Mouse (Mus musculus) left cerebral cortex, postnatal 14 days (tissue): ENCODE data around the gene Zfpl1. TPM values are rescaled to one million over a fixed set of nuclear protein-coding genes. Genes with fewer than 3 reads are reported as not detected.

Experiments used
- DNase-seq, 2 experiments: peaks; one replicate each; pipeline ENCODE4 v3.0.0; 2021 to 2022; ENCODE audit warnings: low spot score in 2 of 2, mixed read lengths in 1 of 2
- intact Hi-C: fragments of 180-260 bp; cut with DNase I; formaldehyde crosslinking; loops from one replicate; pipeline ENCODE4 v1.15.1; 2025
- total RNA-seq, 2 experiments: library from RNA; stranded (reverse); gene quantifications; 2 replicates each; pipeline ENCODE4 v1.2.3; 2021

The Zfpl1 gene
- total RNA-seq, 2 experiments from 2014 or later, result 32.8 to 35.0 TPM

DNA sequence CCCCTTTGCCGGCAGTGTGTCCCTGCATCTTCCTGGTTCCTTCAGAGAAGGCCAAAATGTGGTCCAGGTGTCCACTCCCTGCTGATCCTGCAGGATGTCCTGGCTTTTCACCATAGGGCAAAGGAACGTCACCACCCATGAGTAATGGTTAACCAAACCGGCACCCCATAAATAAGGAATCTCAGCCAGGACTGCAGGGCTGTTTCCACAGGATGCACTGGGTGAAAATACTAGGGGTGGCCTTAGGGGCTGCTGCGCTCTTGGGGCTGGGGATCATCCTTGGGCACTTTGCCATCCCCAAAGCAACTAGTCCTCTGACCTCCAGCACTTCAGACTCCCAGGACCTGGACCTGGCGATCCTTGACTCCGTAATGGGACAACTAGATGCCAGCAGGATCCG lies 20.8 kb upstream of the Zfpl1 start, which contains the start of gene Naaladl1:
Naaladl1 (plus strand) TSS at position 197 of the 400 bp plus-strand sequence.
- intact Hi-C loops, result no loop called here
- DNase-seq, result no peak

DNA sequence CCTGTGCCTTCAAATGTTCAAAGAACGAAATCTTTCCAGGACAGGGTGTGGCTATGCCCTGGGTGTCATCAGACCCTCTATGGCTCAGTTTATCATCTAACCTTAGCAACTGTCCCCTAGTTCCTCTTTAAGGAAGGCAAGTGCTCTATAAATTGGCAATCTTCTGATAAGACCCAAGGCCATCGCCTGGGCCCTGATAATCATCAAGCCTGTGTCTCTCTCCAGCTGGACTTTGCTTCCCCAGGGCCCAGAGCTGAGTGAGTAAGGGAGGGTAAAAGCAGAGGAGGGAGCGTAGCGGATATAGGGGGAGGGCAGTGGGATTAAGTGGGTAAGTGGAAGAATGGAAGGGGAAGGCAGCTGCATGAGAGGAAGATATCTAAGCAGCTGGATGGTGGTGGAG lies 19.7 kb upstream of the Zfpl1 start:
- intact Hi-C loops, result no loop called here

DNA sequence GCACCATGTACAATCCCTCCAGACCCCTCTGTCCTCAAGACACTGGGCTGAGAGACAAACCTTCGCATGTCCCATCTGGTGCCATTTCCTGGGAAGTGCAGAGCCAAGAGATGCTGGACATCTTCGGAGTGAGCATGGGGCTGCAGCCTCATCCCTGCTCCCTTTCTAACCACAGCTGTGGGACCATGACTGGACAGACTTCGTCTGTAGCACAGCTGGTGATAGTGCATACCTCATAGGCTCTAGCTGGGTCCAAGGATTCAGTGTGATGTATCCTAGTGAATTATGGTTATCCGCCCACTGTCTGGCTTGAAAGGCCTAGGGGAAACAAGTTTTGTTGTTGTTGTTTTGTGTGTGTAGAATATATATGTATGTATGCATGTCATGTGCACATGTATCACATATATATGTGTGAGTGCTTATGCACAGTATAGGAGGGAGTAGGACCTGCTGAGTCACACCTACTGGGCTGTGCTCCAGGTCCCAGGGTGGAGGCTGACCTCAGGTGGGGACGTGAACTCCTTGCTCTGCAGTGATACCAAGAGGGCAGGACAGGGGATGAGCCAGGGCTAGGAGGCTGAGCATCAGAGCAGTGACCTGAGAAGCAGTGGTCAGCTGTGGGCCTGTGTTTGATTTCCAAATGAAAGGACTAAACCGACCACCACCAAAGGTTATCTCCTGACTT lies 17.6 kb upstream of the Zfpl1 start:
- intact Hi-C loops, result no loop called here
- no peak for DNase-seq

More for the DNA sequence above, 19.7 kb upstream of the Zfpl1 start:
- no peak for DNase-seq

DNA sequence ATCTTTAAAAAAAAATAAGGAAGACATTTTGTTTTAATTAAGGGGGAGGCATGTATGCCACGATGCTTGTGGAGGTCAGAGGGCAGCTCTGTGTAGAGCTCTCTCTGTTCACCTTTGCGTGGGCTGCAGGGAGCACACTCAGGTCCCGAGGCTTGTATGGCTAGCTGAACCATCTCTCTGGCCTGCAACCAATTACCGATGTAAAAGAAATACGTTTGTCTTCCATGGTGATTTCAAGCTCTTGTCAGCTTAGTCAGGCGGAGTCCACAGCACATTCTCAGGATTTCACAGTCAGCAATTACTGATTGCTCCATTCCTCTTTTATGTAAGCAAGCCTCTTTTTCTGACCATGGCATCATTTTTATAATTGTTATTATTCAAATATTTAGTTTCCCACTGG lies 16.4 kb upstream of the Zfpl1 start:
- intact Hi-C loops, result no loop called here
- no peak for DNase-seq

DNA sequence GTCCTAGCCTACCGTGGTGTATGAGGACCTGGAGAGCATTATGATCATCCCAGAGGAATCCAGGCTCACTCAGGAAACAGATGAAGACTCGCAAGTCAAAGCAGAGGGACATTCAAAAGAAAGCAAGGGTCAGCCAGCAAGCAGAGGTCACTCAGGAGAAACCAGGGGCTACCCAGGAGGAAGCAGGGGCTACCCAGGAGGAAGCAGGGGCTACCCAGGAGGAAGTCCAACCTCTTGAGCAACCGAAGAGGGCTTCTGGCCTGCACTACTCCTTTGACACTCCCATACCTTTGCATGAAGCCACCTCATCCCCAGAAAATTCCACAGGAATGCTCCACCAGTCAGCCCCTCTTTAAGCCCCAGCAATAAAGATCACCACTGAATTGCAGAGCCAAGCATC lies 13.1 kb upstream of the Zfpl1 start:
- no peak for DNase-seq
- intact Hi-C loops, result no loop called here

DNA sequence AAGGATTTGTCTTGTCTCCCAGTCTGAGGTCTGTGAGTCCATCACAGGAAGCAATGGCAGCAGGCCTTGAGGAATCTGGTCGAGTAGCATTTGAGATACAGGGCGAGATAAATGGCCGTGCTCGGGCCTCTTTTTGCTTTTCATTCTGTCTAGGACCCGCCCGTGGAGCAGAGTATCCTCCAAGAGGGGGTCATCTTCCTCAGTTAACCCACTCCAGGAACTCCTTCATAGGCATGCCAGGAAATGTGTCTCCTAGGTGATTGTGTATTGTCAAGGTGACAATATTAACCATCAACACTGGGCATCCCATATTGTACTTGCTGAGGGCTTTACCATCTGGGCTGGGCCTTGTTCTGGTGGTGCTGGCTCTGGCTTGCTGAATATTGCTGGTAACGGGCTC lies 9.4 kb upstream of the Zfpl1 start, which contains the start of gene AC131692.1:
AC131692.1 (plus strand) TSS at position 301 of the 400 bp plus-strand sequence.
- intact Hi-C loops, result no loop called here
- DNase-seq, result no peak

DNA sequence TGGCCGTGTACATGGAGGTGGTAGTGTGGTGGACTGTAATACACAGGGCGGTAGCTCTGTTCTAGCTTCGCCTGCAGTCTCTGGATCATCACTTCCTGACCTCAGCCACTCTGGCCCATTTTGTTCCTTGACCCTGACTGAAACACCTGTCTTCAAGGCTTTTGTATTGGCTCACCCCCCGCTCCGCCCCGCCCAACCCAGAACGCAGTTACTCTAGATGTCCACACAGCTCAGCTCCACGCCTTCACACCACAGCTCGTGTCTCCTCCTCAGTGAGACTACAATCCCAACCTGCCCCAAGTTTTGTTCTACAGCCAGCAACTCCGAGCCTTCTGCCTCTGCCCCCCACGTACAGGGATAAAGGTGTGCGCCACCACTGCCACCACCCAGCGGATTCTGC lies 4.1 kb upstream of the Zfpl1 start:
- intact Hi-C loops, result loop anchor here (10.0 kb wide), 1 partner anchor 246 kb away; the partner anchor contains the start of gene Men1
- DNase-seq, result no peak

DNA sequence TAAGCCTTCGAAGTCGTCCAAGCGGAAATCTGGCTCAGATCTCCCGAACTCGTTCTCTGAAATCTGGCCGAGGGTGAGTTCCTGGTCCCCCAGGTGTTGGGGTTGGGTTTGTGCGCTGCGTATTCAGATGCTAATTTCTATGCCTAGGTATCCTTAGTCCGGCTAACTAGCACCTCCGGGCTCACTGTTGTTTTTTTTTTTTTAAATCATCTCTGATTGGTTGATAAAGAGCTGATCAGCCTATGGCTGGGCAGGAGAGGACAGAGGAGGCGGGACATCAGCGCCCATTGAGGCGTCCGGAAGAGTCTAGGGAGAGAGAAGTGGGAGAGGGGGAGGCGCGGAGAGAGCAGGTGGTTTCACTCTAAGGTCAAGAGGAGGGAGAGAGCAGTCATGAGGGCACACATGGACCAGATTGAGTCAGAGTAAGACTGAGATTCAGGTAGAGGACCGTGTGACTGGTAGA lies 692 bp upstream of the Zfpl1 start:
- intact Hi-C loops, result loop anchor here (2.0 to 10.0 kb wide), 2 partner anchors 33 to 249 kb away; partner anchors contain the start of genes Men1 and Sac3d1
- peak in 1 of 2 experiments; percentile 39 for DNase-seq

DNA sequence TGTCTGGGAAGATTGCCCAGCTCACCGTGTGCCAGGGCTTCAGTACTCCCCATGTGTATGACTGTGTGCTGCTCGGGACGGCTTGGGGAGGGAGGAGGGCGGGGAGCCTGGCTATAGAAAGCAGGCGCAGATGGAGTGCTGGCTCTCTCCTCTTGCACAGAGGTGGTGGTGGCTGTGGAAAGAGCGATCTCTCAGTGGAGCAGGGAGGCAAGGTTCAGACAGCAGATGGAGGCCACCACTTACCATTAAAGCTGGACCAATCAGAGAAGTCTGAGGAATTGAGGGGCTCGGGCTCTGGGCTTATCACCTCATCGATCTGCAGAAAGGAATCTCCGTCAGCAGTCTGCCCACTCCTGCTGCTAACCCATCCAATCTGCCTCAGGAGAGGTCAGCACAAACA lies 2.6 kb downstream of the Zfpl1 start, which contains the start of gene Gm28374:
Gm28374 (minus strand) TSS at position 101 of the 400 bp plus-strand sequence.
- no peak for DNase-seq
- intact Hi-C loops, result loop anchor here (10.0 kb wide), 1 partner anchor 253 kb away; the partner anchor contains the start of gene Men1

DNA sequence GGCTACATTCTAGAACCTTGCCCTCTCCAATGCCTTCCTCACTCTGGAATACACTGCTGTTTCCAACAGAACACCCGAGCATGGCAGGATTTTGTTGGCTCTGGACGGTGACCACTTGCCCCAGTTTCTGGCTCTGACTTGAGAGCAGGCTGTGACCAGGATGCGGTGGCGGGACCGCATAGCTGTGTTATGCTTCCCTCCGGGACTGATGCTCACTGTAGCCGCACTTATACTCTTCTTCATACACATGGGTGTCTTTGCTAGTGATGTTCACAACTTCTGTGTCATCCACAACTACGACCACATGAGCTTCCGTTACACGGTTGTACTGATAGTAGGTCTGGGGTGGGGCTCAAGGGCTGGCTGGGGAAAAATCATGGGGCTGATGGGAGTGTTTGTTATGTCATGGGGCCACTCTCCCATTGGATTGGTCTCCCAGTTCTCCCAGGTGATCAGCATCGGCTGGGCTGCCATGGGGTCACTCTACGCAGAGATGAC lies 4.7 kb downstream of the Zfpl1 start, which contains the start of gene Tmem262:
Tmem262 (plus strand) TSS at position 51 of the 498 bp plus-strand sequence.
- intact Hi-C loops, result loop anchor here (10.0 kb wide), 1 partner anchor 255 kb away; the partner anchor contains the start of gene Men1
- no peak for DNase-seq

DNA sequence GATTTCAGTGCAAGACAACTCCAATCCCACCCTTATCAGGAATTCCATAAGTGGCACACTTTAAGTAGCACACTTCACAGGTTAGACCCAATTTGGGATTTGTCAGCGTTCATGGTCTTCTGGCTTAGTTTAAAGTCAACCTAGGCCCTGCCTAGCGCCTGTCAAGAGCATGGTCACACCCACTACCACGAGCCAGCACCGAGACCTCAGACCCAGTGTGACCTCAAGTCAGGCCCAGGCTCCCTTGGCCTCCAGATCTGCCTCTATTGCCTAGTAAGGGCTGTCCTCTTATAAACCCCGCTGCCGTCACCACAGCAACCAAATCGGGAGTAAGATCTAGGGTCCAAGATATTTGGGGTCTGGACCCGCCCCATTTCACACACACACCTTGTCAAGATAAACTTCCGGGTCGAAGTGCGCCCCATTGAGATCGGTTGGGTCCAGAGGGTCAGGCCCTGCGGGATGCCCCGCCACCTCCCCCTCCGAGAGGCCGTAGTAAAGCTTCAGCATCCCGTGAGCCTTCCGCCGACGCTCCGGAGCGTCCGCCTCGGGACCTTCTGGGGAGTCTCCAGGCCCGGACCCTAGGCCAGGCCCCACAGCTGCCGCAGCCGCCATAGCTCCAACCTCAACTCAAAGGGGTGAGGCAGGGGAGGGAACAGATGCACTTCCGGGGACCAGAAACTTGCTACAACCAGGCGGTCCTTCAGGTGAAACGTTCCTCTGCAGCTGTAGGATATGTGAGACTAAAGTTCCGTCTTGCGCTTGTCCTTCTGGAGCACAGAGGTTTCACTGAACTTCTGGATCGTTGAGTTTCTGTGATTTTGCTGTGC lies 8.0 kb downstream of the Zfpl1 start, which contains the start of gene Vps51:
Vps51 (minus strand) TSS at position 668 of the 830 bp plus-strand sequence.
- peak; percentile 88 to 92 for DNase-seq
- intact Hi-C loops, result no loop called here

DNA sequence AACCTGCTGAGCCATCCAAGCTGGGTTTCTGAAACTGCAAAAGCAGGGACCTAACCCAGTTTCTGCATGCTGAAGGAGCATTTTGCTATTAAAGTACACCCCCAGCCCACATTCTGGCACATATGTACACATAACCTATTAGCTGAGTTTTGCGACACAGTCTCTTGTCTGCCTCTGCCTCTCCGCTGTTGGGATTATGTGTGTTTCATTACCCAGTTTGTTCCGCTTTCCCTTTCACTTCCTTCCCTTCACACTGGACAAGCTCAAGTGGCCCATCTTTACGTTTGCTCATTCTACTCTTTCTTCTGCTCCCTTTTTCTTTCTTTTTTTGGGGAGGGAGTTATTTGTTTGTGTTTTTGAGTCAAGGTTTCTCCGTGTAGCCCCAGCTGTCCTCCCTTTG lies 10.9 kb downstream of the Zfpl1 start:
- intact Hi-C loops, result no loop called here
- no peak for DNase-seq

DNA sequence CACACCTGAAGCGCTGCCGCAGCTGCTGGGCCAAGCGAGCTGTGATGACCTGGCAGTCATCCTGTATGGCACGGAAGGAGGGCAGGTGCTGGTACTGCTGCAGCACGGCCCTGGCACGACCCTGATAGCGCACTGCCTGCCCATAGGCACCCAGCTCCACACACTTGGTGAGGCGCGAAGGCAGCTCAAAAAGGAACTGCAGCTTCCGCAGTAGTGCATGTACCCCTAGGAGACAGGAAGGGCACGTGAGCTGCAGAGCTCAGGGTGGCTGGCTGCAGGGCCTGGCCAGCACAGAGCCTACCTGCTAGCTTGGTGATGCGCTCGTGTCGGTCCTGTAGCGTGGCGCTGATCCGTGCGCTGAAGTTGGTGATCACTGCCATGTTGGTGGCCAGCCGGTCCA lies 13.5 kb downstream of the Zfpl1 start:
- DNase-seq, result no peak

DNA sequence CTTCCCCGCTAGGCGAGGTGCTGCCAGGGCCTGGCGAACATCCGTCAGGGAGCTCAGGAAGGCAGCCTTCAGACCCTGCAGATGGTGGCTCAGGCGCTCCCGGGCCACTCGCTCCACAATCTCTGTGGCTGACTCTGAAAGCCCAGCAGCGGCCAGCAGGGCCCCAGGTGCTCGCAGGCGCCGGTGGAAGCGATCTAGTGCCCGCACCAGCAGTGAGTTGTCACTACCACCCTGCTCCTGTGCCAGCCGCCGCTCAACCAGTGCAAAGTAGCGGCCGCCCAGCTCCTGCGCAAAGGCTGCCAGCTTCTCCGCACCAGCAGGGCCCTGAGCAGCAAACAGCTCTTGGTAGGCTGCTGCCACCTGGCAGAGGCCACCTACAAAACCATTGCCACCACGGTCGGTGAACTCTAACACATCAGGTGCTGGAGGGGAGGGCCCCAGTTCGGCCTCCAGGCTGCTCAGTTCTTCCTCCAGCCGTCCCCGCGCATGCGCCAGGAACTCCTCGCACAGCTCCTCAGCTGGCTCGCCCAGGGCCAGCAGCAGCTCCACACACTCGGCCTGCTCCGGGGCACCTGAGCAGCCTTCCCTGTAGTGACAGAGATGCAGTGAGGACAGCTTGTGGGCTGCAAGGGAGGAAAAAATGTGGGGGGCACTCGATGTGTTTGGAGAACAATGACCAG lies 14.0 kb downstream of the Zfpl1 start:
- DNase-seq, result no peak
- intact Hi-C loops, result no loop called here

More for the DNA sequence above, 13.5 kb downstream of the Zfpl1 start:
- intact Hi-C loops, result no loop called here

DNA sequence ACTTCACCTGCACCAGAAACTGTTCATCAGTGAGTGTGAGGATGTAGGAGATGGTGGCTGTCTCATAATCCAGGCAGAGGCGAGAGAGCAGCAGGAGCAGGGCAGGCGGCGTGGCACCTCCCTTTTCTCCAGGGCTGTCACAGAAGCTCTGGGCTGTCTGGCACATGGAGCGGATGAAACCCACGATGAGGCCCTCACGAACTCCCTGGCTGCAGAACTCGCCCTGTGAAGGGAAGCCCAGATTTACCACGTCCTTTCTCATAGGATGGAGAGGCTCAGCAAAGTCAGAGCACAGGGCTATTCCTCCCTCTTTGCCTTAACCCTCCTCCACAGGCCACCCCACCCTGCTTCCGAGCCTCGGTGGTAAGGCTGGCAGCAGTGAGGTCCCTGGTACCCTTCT lies 14.9 kb downstream of the Zfpl1 start:
- DNase-seq, result no peak
- intact Hi-C loops, result loop anchor here (5.0 kb wide), 1 partner anchor 52 kb away; no protein-coding TSS in a partner anchor

DNA sequence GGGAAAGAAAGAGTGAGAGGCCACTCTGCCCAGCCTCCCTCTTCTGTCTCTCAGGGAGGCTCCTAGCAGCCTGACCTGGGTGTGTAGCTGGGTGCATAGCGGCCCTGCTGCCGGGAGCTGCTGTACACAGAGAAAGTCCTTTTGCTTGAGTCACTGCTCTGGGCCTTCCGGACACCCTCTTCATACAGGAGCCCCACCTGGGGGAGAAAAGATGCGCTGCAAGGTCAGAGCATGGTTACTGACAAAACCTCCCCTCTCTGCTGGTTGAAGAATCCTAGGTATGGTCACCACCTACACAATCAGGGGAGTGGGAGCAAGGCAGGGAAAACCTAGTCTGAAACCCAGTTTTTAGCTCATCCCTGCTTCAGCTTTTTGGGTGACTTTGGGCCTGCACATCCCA lies 15.8 kb downstream of the Zfpl1 start:
- intact Hi-C loops, result loop anchor here (5.0 kb wide), 1 partner anchor 53 kb away; no protein-coding TSS in a partner anchor
- DNase-seq, result no peak

DNA sequence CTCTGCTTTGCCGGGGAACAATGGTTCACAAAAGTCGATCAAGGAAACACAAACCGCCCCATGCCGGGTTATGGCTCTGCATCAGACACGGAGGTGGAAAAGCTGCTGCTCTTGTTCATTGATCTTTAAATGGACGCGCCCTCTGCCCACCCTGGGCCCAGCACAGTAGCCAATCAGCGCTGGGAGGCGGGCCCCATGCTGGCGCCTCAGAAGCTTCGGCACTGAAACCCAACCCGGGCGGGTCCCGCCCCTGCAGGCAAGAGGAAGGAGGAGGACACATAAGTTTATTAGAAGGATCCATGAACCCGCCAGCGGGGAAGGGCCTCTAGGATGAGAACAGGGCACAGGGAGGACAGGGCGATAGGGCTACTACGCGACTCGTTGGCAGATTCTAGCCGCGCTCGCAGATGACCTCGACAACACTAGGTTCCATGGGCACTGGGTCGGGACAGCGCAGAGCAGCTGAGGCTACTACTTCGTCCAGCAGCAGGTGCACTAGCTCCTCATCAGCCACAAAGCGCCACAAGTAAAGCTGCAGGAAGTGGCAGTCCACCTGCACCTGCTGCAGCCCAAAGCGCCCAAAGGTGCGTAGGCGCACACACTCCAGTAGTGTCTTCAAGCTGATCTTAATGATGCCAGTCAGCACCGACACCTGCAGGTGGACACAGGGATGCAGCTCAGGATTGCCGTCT lies 16.9 kb downstream of the Zfpl1 start, which contains the start of gene Tm7sf2:
Tm7sf2 (minus strand) TSS at position 650 of the 692 bp plus-strand sequence.
- peak; percentile 90 to 91 for DNase-seq
- intact Hi-C loops, result loop anchor here (5.0 kb wide), 1 partner anchor 54 kb away; no protein-coding TSS in a partner anchor

DNA sequence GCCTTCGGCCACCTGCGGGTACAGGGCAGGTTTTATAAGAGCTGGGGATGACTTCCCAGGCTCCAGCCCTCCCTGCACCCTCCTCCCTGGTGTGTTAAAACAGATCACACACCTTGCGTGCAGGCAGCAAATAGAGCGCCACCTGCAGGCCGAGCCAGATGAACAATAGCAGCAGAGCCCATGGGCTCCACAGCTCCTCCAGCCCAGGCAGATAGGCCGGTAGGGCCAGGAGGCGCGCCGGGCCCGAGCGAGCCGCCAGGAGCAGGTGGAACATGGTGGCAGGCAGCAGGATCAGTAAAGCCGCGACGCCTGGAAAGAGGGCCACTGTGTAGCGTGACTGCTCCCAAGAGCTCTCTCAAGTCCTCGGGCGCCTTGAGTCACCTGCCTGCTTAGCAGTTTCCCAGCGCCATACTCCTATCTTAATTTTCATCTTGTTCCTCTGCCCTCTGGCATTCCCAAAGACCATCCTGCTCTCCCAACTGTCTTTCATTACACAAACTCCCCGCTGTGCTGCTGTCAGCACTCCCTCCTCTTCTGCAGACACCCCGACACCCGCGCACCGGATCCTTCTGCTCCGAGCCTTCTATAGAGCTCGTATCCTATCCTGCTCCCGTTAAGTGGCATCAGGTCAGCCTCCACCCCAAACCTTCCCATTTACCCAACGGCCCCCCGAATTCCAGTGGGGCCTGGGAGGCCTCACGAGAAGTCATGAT lies 17.6 kb downstream of the Zfpl1 start:
- intact Hi-C loops, result loop anchor here (5.0 kb wide), 1 partner anchor 55 kb away; no protein-coding TSS in a partner anchor
- peak; percentile 87 to 89 for DNase-seq
